Mouse (Mus musculus) lung, embryonic 16.5 days (tissue): ENCODE measurements around the gene Olfr818. TPM values are rescaled to one million over a fixed set of nuclear protein-coding genes. Genes with fewer than 3 reads are reported as not detected.

Experiments used
- polyA plus RNA-seq: library from polyadenylated mRNA; unstranded; fragments of >200 nt; fragmentation: Nextera tagmentation; extraction: Ambion mirVana; gene quantifications from 2 replicates; pipeline ENCODE4 v1.2.1, GENCODE M21; 2015

Gene Olfr818
- polyA plus RNA-seq, 1 experiment from 2014 or later, result not detected

Other genes starting within 250 kb of the Olfr818 start
- not detected in 2 replicates for gene Olfr804, start 245.9 kb downstream of the Olfr818 start, polyA plus RNA-seq
- not detected in 2 replicates for gene Olfr805, start 219.7 kb downstream of the Olfr818 start, polyA plus RNA-seq
- gene Olfr806, start 207.2 kb downstream of the Olfr818 start, polyA plus RNA-seq, result not detected in 2 replicates
- not detected in 2 replicates for gene Olfr807, start 191.3 kb downstream of the Olfr818 start, polyA plus RNA-seq
- not detected in 2 replicates for gene Olfr808, start 183.6 kb downstream of the Olfr818 start, polyA plus RNA-seq
- not detected in 2 replicates for gene Olfr809, start 174.5 kb downstream of the Olfr818 start, polyA plus RNA-seq
- not detected in 2 replicates for gene Olfr810, start 154.2 kb downstream of the Olfr818 start, polyA plus RNA-seq
- not detected in 2 replicates for gene Olfr811, start 144.7 kb downstream of the Olfr818 start, polyA plus RNA-seq
- not detected in 2 replicates for gene Olfr812, start 103.0 kb downstream of the Olfr818 start, polyA plus RNA-seq
- gene Olfr813, start 93.7 kb downstream of the Olfr818 start, polyA plus RNA-seq, result not detected in 2 replicates
- not detected in 2 replicates for gene Olfr814, start 69.2 kb downstream of the Olfr818 start, polyA plus RNA-seq
- gene Olfr815, start 43.2 kb downstream of the Olfr818 start, polyA plus RNA-seq, result not detected in 2 replicates
- gene Olfr816, start 33.5 kb downstream of the Olfr818 start, polyA plus RNA-seq, result not detected in 2 replicates
- gene Olfr819, start 18.2 kb upstream of the Olfr818 start, polyA plus RNA-seq, result not detected in 2 replicates
- gene Olfr247, start 27.0 kb upstream of the Olfr818 start, polyA plus RNA-seq, result not detected in 2 replicates
- gene Gm10310, start 36.0 kb upstream of the Olfr818 start, polyA plus RNA-seq, result not detected in 2 replicates
- gene Olfr820, start 63.5 kb upstream of the Olfr818 start, polyA plus RNA-seq, result not detected in 2 replicates
- not detected in 2 replicates for gene Olfr821, start 81.2 kb upstream of the Olfr818 start, polyA plus RNA-seq
- gene Olfr822, start 122.1 kb upstream of the Olfr818 start, polyA plus RNA-seq, result not detected in 2 replicates
- gene Olfr823, start 166.3 kb upstream of the Olfr818 start, polyA plus RNA-seq, result not detected in 2 replicates
- not detected in 2 replicates for gene Olfr824, start 180.9 kb upstream of the Olfr818 start, polyA plus RNA-seq
- gene Olfr825, start 217.7 kb upstream of the Olfr818 start, polyA plus RNA-seq, result not detected in 2 replicates
- not detected in 2 replicates for gene Olfr826, start 235.1 kb upstream of the Olfr818 start, polyA plus RNA-seq